Mouse (Mus musculus): ENCODE measurements around the gene Opn4. TPM values are rescaled to one million over a fixed set of nuclear protein-coding genes. Genes with fewer than 3 reads are reported as not detected.
A peak's percentile ranks its signal among the peaks of the same experiment; 100 is the strongest.

The Opn4 gene
- polyA plus RNA-seq, 1 experiment from 2014 or later = 5.0 TPM

GRCm38 (mm10) chr14:34541896-34542295 is 58.0 kb downstream of the Opn4 start:
- Histone ChIP-seq H3K4me2 (no peak overlapping the region), H3K27me3 (no peaks in the 10 kb centered on the region), H3K27ac (peak overlapping the region; percentile 36; the same call in 1 of the 2 replicates), H3K4me3 (no peak overlapping the region), H3K9me3 (replicated peaks) (no peaks in the 10 kb centered on the region), H3K9ac (no peak overlapping the region), H3K4me1 (replicated peaks) (peaks cover 52% of the 10 kb centered on the region), H3K36me3 (peaks cover 46% of the 10 kb centered on the region)
- ATAC-seq (replicated peaks; ENCODE audit: insufficient number of reproducible peaks, insufficient read depth, low FRiP score, low read depth) = no peak
- 83% methylated on average over 5 of the region's 5 CpGs for WGBS

DNA sequence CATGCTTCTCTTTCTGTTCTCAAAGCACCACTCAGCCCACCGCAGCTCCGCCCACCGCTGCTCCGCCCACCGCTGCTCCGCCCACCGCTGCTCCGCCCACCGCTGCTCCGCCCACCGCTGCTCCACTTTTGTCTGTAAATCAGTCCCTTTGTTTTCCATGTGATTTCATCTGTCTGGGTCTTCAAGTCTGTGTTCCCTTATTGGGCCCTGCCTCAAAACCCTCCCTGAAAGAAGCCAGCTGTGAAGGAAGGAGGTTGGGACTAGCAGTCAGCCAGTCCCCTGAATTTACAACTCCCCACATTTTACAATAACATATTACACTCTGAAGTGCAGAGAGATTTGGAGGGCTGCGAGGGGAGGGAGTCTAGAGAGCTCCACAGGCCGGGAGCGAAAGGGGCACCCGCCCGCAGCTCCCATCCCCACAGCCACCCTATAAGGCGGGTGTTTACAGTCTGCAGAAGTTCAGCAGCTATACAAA is 59.2 kb downstream of the Opn4 start:
- H3K36me3 ChIP-seq = peaks cover 56% of the 10 kb centered on the region
- H3K27ac ChIP-seq = peak overlapping the region; percentile 62
- H3K9me3 ChIP-seq (replicated peaks) = no peaks in the 10 kb centered on the region
- no peak overlapping the region for H3K4me3 ChIP-seq
- H3K9ac ChIP-seq = no peak overlapping the region
- ATAC-seq (replicated peaks; ENCODE audit: insufficient number of reproducible peaks, insufficient read depth, low FRiP score, low read depth) = no peak
- no peak overlapping the region for H3K4me2 ChIP-seq
- 30% methylated on average over 17 of the region's 17 CpGs for WGBS
- H3K27me3 ChIP-seq = no peaks in the 10 kb centered on the region
- peaks cover 43% of the 10 kb centered on the region for H3K4me1 ChIP-seq (replicated peaks)

Other genes with a start within 250 kb of the Opn4 start
- gene Fam25c, start 244.7 kb downstream of the Opn4 start, polyA plus RNA-seq (2015; fragmentation: Nextera tagmentation; extraction: Ambion mirVana) = not detected in 2 replicates
- gene Sncg, start 225.4 kb downstream of the Opn4 start, polyA plus RNA-seq (2015; fragmentation: Nextera tagmentation; extraction: Ambion mirVana) = 1.7 and 9.5 TPM in 2 replicates
- gene Mmrn2, start 224.7 kb downstream of the Opn4 start, polyA plus RNA-seq (2015; fragmentation: Nextera tagmentation; extraction: Ambion mirVana) = 26.0 and 29.7 TPM in 2 replicates
- gene Bmpr1a, start 96.8 kb downstream of the Opn4 start, polyA plus RNA-seq (2015; fragmentation: Nextera tagmentation; extraction: Ambion mirVana) = 35.5 and 36.2 TPM in 2 replicates
- not detected in 2 replicates for gene 9230112D13Rik, start 77.3 kb downstream of the Opn4 start, polyA plus RNA-seq (2015; fragmentation: Nextera tagmentation; extraction: Ambion mirVana)
- gene Ldb3, start 11.5 kb downstream of the Opn4 start, polyA plus RNA-seq (2015; fragmentation: Nextera tagmentation; extraction: Ambion mirVana) = 300 and 308 TPM in 2 replicates
- 13.9 and 16.2 TPM in 2 replicates for gene Wapl, start 73.8 kb upstream of the Opn4 start, polyA plus RNA-seq (2015; fragmentation: Nextera tagmentation; extraction: Ambion mirVana)
- gene Grid1, start 220.0 kb upstream of the Opn4 start, polyA plus RNA-seq (2015; fragmentation: Nextera tagmentation; extraction: Ambion mirVana) = 0.30 and 0.33 TPM in 2 replicates

Data from heart, embryonic 15.5 days (tissue).